ENCODE assay signal across 22 mouse cellular contexts in the genomic region with DNA sequence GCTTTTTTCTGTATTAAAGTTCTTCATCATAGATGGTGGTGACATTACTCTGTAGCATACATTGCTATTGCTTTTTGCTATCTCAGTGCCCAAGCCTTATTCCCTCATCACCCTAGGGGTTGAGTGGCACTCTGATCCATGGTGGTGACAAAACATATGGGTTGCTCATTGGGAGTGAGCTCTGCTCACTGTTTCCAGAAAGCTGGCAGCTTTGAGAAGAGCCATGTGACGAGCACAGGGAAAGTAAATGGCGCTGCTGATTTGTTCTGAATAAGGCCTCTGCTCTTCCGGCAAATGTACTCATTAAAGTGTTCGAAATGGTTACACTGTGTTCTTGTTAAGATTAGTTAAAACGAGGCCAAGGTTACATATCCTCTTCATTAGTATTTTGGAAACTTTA.
"Had no signal": no experiment of that assay in that cellular context is flagged by ENCODE, and none has a peak within 500 bp of the region (broad histone marks: within the 10 kb centered on the region; RNA-seq: fewer than 3 reads in every experiment).

No protein-coding gene starts in this region.

- H3K9ac ChIP-seq: limb, embryonic 12.5 days; limb, embryonic 15.5 days; liver, embryonic 14.5 days; liver, postnatal 0 days; lung, embryonic 14.5 days; neural tube, embryonic 12.5 days; neural tube, embryonic 15.5 days had no signal

- H3K27ac ChIP-seq: layer of hippocampus, adult 2 months; limb, embryonic 12.5 days; limb, embryonic 15.5 days; liver, embryonic 14.5 days; macrophage; neural tube, embryonic 12.5 days; stomach, postnatal 0 days had no signal

- DNase-seq: kidney, adult 18-20 months; kidney, adult 9 months; kidney, postnatal 25 days; layer of hippocampus, adult 9-11 months; liver, postnatal 0 days; lung, embryonic 14.5 days; right cerebral cortex, adult 18-20 months; right cerebral cortex, postnatal 14 days; right cerebral cortex, postnatal 4 days; thymus, adult 2 months; thymus, postnatal 14 days; thymus, postnatal 4 days had no signal

- H3K9me3 ChIP-seq: limb, embryonic 12.5 days; limb, embryonic 15.5 days; neural tube, embryonic 12.5 days; neural tube, embryonic 15.5 days had no signal

- H3K36me3 ChIP-seq: limb, embryonic 12.5 days; limb, embryonic 15.5 days; neural tube, embryonic 12.5 days; neural tube, embryonic 15.5 days had no signal

- ATAC-seq: liver, postnatal 0 days; lung, postnatal 0 days had no signal

- H3K4me2 ChIP-seq: limb, embryonic 12.5 days; limb, embryonic 15.5 days; liver, embryonic 11.5 days; lung, embryonic 14.5 days; neural tube, embryonic 12.5 days; neural tube, embryonic 15.5 days had no signal

- H3K27me3 ChIP-seq: limb, embryonic 15.5 days; neural tube, embryonic 12.5 days; neural tube, embryonic 15.5 days had no signal

- H3K4me3 ChIP-seq: layer of hippocampus, adult 2 months; limb, embryonic 12.5 days; limb, embryonic 15.5 days; neural tube, embryonic 12.5 days; neural tube, embryonic 15.5 days had no signal
